Mouse (Mus musculus) kidney, postnatal 0 days (tissue): ENCODE measurements around the gene Rhov. TPM values are rescaled to one million over a fixed set of nuclear protein-coding genes. Genes with fewer than 3 reads are reported as not detected.

Experiments
- ATAC-seq: fragments of 200-750 bp; cut with Nextera tagmentation; replicated peaks from 2 replicates; pipeline ENCODE4 v1.8.0; 2017; ENCODE audit warnings: low read depth, moderate number of reproducible peaks, moderate TSS enrichment, moderate library complexity; ENCODE audit not compliant: low FRiP score
- DNase-seq: peaks from one replicate; pipeline ENCODE4 v3.0.0-alpha.2; 2016; ENCODE audit warnings: low spot score
- H3K27ac ChIP-seq: fragments of 300-500 bp; sonication (generic); 2 replicates; pipeline ENCODE4 v1.5.1; 2014; ENCODE audit warnings: mild to moderate bottlenecking
- H3K27me3 ChIP-seq: fragments of 300-500 bp; sonication (generic); 2 replicates; pipeline ENCODE4 v1.6.1; 2014; ENCODE audit warnings: low read length, mixed read lengths; ENCODE audit not compliant: insufficient read depth
- H3K36me3 ChIP-seq: fragments of 300-500 bp; sonication (generic); 2 replicates; pipeline ENCODE4 v1.6.1; 2014; ENCODE audit warnings: low read length, mixed read lengths; ENCODE audit not compliant: insufficient read depth
- H3K4me1 ChIP-seq: fragments of 300-500 bp; sonication (generic); replicated peaks from 2 replicates; pipeline ENCODE4 v1.6.1; 2014; ENCODE audit warnings: antibody characterized with exemption, low read length, mixed read lengths; ENCODE audit not compliant: insufficient read depth
- H3K4me2 ChIP-seq: fragments of 300-500 bp; sonication (generic); 2 replicates; pipeline ENCODE4 v1.6.1; 2014; ENCODE audit warnings: mild to moderate bottlenecking, low read length, moderate library complexity, mixed read lengths
- H3K4me3 ChIP-seq: fragments of 300-500 bp; sonication (generic); replicated peaks from 2 replicates; pipeline ENCODE4 v1.5.1; 2014; ENCODE audit warnings: low read depth, low read length
- H3K9ac ChIP-seq: fragments of 300-500 bp; sonication (generic); 2 replicates; pipeline ENCODE4 v1.6.1; 2014; ENCODE audit warnings: low read depth, low read length
- H3K9me3 ChIP-seq: fragments of 300-500 bp; sonication (generic); replicated peaks from 2 replicates; pipeline ENCODE4 v1.6.1; 2016; ENCODE audit warnings: low read length, inconsistent platforms, mixed read lengths
- CTCF ChIP-seq: IDR thresholded peaks from 2 replicates; pipeline ENCODE4 v1.5.1; 2016; ENCODE audit warnings: antibody characterized with exemption, low read depth, mild to moderate bottlenecking, moderate library complexity
- WGBS: fragments of 180-500 bp; shearing (Covaris S2); extraction: QIAGEN DNeasy Blood & Tissue Kit; methylation state at CpG from one replicate; pipeline ENCODE4 v1.1.7; 2014; 5-methylcytosine and 5-hydroxymethylcytosine counted together
- polyA plus RNA-seq: library from polyadenylated mRNA; unstranded; fragments of >200 nt; fragmentation: Nextera tagmentation; extraction: Ambion mirVana; gene quantifications from 2 replicates; pipeline ENCODE4 v1.2.1, GENCODE M21; 2015

The Rhov gene
- polyA plus RNA-seq, 1 experiment from 2014 or later: 3.5 TPM

- H3K9me3 ChIP-seq: no peaks in the 10 kb centered on the region
- TF ChIP-seq CTCF: no peak
- 81% methylated on average over 9 of the region's 9 CpGs for WGBS
These were observed 23.2 kb downstream of the Rhov start for GRCm38 (mm10) chr2:119247904-119248303.

DNA sequence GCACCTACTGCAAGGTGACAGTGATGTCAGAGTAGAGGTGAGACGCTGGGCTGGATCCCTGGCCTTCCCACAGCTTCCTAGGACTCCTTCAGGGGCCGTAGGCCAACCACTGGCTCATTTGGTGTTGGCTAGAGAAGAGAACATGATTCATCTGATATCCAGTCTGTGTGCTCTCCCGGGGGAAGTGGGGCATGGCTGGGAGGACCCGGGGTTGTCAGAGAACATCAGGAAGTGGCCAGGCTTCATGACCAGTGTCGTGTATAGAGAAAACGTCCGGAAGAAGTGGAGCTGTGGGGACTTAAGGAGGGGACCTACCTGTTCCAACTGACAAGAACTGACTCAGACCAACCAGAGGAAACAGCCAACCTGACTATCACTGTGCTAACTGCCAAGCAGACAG lies 25.8 kb downstream of the Rhov start:
- no peaks in the 10 kb centered on the region for H3K9me3 ChIP-seq
- ATAC-seq (no peak), DNase-seq (no peak)
- H3K4me3 ChIP-seq: no peak overlapping the region
- no peak overlapping the region for H3K9ac ChIP-seq
- no peak overlapping the region for H3K4me2 ChIP-seq
- WGBS: 66% methylated on average over 7 of the region's 7 CpGs
- no peak for TF ChIP-seq CTCF
- H3K36me3 ChIP-seq: no peaks in the 10 kb centered on the region
- H3K27ac ChIP-seq: no peak overlapping the region
- H3K4me1 ChIP-seq: no peaks in the 10 kb centered on the region
- no peaks in the 10 kb centered on the region for H3K27me3 ChIP-seq

More at GRCm38 (mm10) chr2:119247904-119248303, 23.2 kb downstream of the Rhov start:
- no peak for DNase-seq
- Histone ChIP-seq H3K4me2 (no peak overlapping the region), H3K27ac (no peak overlapping the region), H3K27me3 (no peaks in the 10 kb centered on the region), H3K4me3 (no peak overlapping the region), H3K4me1 (no peaks in the 10 kb centered on the region), H3K9ac (no peak overlapping the region), H3K36me3 (no peaks in the 10 kb centered on the region)
- ATAC-seq: no peak

DNA sequence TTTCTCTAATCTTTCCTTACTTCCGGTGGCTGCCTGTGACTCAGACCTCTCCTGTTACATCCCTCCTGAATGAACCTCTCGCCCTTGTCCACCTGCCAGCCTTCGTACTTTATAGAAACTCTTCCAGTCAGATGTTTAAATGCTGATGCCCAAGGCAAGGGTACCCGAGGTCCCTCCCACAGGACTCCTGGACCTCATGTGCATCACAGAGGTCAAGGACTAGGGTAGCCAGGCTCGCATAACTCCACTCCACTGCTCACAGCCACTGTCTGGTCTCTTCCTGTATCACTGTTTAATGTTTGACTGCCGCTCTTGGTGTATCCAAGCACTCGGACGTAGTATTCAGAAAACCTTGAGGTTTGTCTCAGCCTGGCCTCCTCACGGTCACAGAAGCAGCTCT lies 28.5 kb downstream of the Rhov start:
- H3K4me1 ChIP-seq: no peaks in the 10 kb centered on the region; the same call in 1 of the 2 replicates
- H3K4me2 ChIP-seq: no peak overlapping the region
- 0 out of 2 replicates have a peak, but pooled peaks cover 7% of the 10 kb centered on the region for H3K27me3 ChIP-seq
- no peak for TF ChIP-seq CTCF
- peak; percentile 87 for ATAC-seq
- no peaks in the 10 kb centered on the region for H3K36me3 ChIP-seq
- 48% methylated on average over 9 of the region's 9 CpGs for WGBS
- H3K9ac ChIP-seq: no peak overlapping the region
- no peak overlapping the region for H3K4me3 ChIP-seq
- peak; percentile 22 for DNase-seq
- peak overlapping the region; percentile 50; the same call in 1 of the 2 replicates for H3K27ac ChIP-seq
- no peaks in the 10 kb centered on the region for H3K9me3 ChIP-seq

DNA sequence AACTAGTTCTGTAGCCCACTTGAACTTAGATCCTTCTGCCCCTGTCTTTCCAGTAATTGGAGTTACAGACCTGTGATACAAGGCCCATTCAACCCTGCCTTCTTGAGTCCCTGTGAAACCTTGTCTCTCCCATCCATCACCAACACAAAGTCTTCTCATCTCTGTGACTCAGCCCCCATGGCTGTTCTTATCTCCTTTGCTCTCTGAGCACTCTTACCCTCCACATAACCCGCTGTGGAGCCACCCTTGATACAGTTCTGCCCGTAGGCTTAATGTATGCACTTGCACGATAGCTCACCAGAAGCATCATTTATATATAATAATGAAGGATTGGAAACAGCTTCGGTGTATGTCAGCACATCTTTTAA lies 30.3 kb downstream of the Rhov start:
- Histone ChIP-seq H3K9me3 (no peaks in the 10 kb centered on the region), H3K4me3 (no peak overlapping the region), H3K4me2 (no peak overlapping the region), H3K4me1 (peaks cover 6% of the 10 kb centered on the region; the same call in 1 of the 2 replicates), H3K9ac (0 out of 2 replicates have a peak overlapping the region, but pooled peaks have one; percentile 8), H3K27me3 (peaks cover 18% of the 10 kb centered on the region), H3K36me3 (no peaks in the 10 kb centered on the region), H3K27ac (no peak overlapping the region)
- no peak for TF ChIP-seq CTCF
- 92% methylated on average over 4 of the region's 4 CpGs for WGBS
- no peak for DNase-seq
- ATAC-seq: no peak

DNA sequence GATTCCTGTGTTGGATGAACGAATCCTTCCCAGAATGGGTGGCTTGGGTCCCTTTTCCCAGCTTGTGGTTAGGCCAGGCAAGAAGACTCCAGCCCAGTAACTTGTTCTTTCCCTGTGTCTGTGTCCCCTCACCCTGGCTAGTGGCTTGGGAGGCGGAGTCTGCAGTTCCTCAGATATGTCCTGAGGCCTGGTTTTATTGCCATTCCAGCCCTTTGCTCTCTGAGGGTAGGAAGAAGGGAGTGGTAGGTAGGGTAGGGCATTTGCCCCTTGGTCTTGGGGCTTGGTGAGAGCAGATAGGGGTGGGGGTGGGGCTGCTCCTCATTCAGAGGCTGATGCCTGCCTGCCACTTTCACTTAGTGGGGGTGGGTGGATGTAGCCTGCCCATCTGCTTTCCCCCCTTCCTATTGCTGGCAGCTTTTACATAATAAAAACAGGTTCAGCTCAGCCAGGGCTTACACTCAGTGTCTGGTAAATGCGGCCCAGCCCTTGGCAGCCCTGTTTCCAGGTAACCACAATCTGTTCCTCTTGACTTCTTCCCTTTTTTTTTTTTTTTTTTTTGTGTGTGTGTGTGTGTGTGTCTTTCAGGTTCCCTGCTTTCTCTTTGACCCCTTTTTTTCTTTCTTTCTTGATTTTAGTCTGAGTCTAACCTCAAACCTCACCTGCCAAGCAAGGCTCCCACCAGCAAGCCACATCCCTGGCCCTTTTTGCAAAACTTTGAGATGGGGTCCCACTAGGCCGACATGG lies 30.8 kb downstream of the Rhov start:
- peaks cover 6% of the 10 kb centered on the region; the same call in 1 of the 2 replicates for H3K4me1 ChIP-seq
- peak overlapping the region; percentile 0; the same call in 1 of the 2 replicates for H3K4me2 ChIP-seq
- DNase-seq (no peak), ATAC-seq (no peak)
- no peak overlapping the region for H3K27ac ChIP-seq
- H3K27me3 ChIP-seq: peaks cover 18% of the 10 kb centered on the region
- no peaks in the 10 kb centered on the region for H3K36me3 ChIP-seq
- no peak for TF ChIP-seq CTCF
- H3K9ac ChIP-seq: no peak overlapping the region
- no peaks in the 10 kb centered on the region for H3K9me3 ChIP-seq
- 59% methylated on average over 4 of the region's 4 CpGs for WGBS
- H3K4me3 ChIP-seq: no peak overlapping the region

- DNase-seq (no peak), ATAC-seq (peak; percentile 33)
- Histone ChIP-seq H3K4me2 (peak overlapping the region; percentile 83), H3K4me3 (peak overlapping the region; percentile 57; the same call in 1 of the 2 replicates), H3K9ac (peak overlapping the region; percentile 74; the same call in 1 of the 2 replicates), H3K4me1 (peaks cover 6% of the 10 kb centered on the region; the same call in 1 of the 2 replicates), H3K9me3 (no peaks in the 10 kb centered on the region), H3K27me3 (peaks cover 18% of the 10 kb centered on the region), H3K36me3 (no peaks in the 10 kb centered on the region), H3K27ac (peak overlapping the region; percentile 87; the same call in 1 of the 2 replicates)
- 80% methylated on average over 2 of the region's 2 CpGs for WGBS
- no peak for TF ChIP-seq CTCF
These were observed 32.4 kb downstream of the Rhov start for GRCm38 (mm10) chr2:119238671-119239070.
